Mouse (Mus musculus) T-helper 2 cell (primary cell): ENCODE data around the gene Phf21a.

Source experiments
- in situ Hi-C: fragments of 300-600 bp; cut with MboI, MseI; formaldehyde crosslinking; loops from one replicate; pipeline ENCODE4 v1.15.1; 2025; ENCODE audit warnings: high pct_unique_total_duplicates

Phf21a gene

DNA sequence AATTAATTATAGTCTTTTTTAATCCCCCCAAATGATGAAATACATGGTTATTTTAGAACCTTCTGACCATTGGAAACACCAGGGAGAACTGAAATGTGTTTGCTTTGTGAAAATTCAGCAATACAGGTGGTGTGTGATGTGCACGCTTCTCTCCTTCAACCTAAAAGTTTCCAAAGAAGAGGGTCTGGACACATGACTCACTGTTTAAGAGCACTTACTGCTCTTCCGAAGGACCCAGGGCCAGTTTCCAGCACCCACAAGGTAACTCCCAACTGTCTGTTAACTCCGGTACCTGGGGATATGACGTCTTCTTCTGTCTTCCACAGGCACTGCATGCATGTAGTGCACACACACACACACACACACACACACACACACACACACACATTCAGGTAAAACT, 82.1 kb downstream of the Phf21a start:
- in situ Hi-C loops: no loop called here

DNA sequence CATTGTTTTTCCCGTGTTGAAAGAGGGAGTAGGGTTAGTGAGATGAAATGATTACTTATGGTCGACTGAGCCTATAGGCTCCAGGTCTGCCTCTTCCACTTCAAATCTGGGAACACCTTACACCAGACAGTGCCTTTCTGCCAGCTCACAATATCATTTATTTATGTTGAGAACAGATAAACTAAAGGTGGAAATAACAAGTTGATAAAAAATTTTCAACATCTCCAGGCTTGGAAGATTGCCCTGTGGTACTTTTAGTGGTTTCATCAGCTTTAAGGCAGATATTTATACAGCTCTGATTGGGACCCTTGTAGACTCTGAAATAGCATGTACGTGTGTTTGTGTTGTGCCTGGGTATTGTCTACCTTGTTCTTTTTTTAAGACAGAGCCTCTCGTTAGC, 83.4 kb downstream of the Phf21a start:
- in situ Hi-C loops: no loop called here

DNA sequence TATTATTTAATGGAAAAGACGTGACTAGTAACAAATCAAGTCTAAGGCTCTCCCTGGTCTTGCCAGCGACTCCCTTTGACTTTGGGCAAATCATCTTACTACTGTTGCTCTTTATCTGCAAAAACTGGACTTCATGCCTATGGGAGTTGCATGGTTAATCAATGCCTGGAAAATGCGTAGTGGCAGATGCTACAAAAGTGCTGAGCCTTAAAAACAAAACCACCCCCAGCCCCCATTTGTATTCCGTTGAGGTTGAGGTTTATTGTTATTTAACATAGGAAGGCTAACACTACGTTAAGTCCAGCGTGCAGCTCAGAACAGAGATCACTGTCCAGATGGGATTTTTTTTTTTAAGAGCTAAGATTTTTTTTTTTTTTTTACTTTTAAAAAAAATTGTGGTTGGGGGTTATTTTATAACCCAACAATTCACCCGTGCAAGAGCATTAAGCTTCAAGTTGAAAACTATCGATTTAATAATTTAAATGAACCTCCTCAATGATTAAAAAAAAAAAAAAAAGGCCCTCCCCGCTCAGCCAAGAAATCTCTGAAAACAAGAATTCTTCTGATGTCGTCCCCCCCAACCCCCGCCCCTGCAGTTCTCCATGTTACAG, 89.3 kb downstream of the Phf21a start:
- in situ Hi-C loops: no loop called here

DNA sequence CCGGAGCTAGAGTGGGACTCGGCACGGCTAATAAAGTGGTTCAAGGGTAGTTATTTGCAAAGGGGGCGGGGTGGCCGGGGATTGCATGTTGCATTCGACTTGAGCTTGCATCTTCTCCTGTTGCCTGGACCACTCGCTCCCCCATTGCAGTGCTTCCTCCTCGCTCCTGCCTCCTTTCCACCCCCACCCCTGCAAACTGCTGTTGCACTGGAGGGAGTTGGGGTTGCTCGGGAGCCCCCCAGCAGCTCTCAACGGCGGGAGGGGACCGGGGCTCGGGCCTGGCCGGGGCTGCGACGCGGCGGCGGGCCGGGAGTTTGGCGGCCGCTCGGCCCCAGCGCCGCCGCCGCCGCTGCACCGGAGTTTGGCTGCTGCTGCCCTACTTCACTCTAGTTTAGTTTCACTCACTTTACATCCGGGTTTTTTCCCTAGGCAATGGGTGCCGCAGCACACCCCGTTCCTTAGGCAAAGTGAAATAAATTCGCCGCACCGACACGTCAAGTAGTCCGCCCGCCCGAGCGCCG, 90.1 kb downstream of the Phf21a start:
- in situ Hi-C loops: no loop called here

DNA sequence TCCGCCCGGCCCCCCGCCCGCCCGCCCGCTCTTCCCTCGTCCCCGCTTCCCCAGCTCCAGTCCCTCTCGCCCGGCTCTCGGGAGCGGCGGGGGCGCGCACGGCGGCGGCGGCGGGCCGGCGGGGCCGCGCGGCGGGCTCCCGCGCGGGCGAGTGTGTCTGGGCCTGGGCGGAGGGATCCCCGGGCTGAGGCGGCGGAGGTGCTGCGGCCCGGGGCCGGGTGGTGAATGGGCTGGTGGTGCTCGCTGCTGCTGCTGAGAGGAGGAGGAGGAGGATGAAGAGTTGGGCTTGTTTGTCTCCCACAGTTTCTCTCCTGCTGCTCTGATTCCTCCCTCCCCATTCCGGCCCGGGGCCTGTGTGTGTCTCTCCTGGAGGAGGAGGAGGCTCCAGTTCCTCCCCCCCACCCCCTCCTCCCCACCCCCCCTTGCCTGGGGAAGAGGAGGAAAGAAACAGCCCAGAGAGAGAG, 90.7 kb downstream of the Phf21a start:
- in situ Hi-C loops: no loop called here

DNA sequence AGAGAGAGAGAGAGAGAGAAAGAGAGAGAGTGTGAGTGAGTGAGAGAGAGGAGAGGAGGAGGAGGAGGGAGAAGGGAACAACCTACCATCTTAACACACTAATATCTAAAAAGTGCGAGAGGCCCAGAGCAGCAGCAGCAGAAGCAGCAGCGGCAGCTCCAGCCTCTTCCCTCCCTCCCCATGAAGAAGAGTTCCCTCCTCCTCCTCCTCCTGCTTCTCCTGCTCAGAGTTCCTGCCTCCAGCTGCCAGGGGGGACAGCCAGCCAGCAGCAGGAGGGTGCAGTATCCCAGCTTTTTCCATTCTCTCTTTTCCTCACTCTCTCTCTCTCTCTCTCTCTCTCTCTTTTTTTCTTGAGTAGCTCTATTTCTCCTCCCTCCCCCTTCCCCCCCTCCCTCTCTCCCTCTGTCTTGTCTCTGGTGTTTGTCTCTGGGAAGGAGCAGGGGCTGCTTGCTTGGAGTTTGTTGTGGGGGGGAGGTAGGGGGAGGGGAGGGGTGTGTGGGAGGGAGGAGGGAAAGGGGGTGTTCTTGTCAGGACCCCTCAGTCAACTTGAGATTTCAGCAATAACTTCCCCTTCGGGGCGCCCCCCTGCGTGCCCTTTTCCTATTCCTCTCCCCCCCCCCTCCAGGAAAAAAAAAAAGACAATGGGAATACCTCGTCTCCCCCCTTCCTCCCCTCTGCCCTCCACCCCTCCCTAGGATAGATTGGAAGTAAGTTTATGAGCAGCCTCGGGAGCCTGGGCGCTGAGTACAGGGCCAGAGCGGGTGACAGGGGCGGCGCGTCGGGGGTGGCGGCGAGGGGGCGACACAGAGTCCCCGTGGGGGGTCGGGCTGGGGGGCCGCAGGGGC, 91.4 kb downstream of the Phf21a start:
- in situ Hi-C loops: no loop called here

DNA sequence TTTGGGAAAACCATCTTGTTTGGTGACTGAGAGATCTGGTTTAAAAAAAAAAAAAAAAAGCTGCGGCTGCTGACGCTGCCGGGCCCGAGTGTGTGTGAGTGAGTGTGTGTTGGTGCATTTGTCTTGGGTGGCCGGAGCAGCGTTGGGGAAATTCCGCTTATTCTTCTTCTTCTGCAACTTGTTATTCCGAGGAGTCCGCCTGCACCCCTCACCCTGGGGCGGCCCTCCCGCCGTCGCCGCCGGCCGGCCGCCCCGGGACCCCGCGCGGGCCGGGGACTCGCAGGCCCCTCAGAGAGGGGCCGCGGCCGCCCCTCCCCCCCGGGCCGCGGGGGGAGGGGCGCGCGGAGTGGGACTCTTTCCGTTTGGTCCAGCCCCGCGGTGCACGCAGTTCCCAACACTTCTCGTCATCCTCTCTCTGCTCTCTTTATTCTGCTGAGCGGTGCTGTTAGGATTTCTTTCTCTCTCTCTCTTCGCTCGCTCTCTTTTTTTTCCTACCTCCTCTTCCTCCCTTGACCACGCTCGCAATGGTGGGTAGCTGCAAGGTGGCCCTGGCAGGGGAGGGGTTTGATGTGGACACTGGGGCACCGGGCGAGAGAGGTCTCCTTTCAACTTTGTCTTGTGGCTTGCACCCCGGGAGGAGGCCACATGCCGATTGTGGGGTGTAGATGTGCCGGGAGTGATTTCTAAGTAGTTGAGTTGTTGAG, 92.3 kb downstream of the Phf21a start:
- in situ Hi-C loops: no loop called here

DNA sequence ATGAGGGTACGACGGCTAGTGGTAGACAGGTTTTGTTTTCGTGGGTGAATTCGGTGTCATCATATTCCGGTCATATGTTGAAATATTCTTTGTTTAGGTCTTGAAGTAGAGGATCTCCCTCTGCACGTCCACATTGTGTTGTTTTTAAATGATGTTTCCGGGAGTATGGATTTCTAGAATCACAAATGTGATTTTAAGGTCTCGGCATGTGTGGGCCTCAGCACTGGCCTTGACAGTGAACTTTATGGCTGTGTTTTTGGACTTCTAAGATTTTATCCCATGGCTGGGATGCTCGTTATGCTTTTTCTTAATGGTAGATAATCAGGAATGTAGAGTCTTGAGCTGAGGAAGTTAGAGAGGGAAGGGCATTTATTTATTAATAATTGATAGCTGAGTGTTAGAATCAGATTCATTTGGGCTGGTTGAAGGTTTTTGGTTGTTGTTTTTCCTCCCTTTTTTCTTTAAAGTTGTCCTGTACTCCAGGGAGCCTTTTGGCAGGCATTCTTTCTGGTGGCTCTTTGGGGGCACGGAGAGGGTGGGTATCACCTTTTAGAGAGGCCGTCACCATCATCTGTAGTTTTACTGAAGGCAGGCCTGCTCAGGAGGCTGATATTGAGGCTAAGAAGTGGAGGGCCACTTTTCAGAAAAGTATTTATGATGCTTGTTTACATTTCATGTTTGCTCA, 93.0 kb downstream of the Phf21a start:
- in situ Hi-C loops: no loop called here

DNA sequence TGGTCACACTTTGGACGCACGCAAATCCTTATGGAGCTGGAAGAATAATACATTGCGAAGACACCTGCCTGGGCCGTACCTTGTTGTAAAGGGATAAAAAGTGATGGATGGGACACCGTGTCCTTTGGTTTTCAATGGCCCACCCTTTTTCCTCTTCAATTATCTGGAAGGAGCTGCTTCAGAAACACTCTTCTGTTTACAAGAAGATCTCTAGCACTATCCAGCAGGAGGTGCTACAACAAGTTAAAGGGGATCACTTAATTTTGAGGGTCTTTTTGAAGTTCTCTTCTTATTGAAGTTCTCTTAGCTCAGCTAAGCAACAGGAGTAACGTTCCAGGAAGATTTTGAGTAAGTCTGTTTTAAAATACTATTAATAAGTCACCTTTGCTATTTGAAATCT, 94.1 kb downstream of the Phf21a start:
- in situ Hi-C loops: no loop called here

DNA sequence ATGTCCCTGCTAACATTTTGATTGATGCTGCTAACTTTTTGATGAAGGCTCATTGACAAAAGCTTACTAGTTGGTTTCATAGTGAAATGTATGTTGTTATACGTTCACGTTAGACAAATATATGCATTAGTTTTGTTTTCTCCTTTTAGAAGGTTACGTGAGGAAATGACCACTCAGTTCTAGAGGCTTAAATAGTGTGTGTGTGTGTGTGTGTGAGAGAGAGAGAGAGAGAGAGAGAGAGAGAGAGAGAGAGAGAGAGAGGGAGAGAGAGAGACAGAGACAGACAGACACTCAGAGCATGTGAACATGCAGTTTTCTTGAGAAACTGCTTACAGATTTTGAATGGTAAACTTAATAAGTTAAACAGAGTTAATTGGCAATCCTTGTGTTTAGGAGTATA, 95.8 kb downstream of the Phf21a start:
- in situ Hi-C loops: no loop called here

DNA sequence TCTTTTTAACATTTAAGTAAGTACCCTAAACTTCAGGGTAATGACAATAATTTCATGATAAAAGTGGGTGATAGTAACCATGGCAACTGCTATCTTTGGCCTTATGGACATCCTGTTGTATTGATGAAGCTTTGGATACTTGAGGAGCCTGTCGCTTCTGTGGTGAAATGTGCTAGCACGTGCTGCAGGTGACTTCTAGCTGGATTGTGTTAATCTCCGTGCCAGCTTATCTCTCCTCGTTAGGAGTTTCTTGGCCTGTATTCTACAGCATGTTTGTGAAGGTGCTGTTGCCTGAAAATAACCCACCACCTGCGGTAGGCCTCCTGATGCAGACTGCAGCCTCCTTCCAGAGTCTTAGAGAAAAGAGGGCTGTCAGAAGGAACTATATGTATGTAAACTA, 98.0 kb downstream of the Phf21a start:
- in situ Hi-C loops: no loop called here

DNA sequence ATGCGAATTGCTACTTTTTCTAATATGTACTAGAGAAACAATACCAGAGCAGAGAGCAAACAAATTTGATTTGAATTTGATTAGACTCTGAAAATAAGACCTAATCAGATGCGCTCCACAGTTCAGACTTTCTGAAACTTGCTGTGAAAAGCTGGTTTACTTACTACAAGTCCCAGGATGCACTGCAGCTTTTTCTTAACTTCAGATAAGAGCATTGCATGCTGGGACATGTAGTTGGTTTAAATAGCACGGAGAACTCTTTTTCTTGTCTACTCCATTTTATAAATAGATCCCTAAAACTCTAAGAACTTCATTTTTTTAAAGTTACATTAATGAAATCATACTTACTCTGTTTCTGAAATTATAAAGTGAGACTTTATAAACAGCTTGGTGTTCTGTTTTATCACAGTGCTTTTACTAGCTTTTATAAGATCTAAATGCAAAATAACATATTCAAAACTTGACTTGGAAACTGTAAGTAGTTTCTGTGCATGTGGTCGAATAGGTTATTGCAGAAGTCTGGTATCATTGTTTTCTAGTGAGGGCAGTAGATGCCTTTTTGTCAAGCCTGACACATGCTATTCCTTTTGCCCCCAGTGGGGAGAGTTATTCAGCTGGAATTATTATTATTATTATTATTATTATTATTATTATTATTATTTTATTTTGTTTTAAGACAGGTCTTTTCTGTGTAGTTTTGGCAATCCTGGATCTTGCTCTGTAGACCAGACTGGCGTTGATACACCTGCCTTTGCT, 99.1 kb downstream of the Phf21a start:
- in situ Hi-C loops: no loop called here

DNA sequence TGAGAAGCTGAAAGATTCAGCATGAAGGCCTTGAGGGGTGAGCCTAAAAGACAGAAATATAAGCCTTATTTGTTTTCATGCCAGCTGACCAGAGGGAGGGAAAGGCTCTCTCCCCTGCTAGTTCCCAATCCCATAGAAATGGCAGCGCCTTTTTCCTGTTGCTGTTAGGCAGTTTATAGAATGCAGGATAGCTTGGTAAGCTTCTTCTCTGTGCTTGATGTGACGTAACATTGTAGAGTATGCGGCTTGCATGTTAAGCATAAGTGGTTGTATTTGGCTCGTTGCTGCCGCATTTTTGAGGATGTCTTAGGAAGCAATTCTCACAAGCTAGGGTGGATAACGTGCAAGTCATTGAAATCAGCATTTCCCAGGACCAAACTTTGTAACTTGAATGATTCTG, 105.2 kb downstream of the Phf21a start:
- in situ Hi-C loops: no loop called here

DNA sequence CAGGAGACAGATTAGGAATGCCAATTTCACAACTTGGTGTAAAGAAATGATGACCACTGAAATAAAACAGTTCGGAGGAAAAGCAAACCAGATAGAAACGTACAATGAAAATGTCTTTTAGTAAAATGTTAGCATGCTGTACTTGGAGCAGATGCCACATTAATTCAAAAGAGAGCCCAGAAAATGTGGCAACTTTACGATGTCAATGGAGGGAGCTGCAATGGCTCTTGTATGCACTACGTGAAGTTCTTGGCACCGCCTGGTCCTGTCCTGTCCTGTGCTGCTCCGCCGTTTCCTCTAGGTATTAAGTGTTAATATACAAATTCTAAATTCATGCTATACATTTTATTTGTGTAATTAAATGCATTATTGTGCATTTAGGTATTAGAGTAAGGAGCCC, 105.8 kb downstream of the Phf21a start:
- in situ Hi-C loops: no loop called here

DNA sequence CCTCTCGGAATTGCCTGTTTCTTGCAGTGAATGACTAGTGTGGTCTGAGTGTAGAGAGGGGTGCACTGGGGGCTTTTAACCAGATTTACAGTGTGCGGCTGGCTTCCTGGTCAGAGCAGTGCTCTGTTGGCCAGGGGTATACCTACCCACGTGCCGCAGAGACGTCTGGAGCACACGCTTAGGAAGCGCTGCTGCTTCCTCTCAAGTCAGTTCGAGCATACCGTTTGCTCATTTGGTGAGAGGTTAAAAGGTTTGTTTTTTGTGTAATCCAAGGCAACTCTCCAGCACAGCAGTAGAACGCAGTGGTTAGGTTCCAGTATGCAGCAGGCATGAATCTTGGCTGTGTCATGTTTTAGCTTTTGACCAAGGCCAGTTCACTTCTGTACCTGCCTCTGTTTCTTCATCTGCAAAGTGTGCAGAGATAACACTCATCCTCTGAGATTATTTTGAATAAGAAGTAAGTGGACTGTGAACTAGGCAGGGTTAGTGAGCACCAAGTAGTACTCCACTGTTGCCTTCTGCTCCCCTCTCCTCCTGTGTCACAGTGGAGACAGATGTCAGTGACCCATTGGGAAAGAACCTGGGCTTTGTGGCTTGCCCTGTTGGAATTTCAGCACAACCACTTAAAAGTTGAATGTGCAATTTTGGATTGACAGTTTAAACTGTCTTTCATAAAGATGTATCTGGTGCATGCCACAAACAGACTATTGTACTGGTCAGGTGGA, 106.8 kb downstream of the Phf21a start:
- in situ Hi-C loops: no loop called here

DNA sequence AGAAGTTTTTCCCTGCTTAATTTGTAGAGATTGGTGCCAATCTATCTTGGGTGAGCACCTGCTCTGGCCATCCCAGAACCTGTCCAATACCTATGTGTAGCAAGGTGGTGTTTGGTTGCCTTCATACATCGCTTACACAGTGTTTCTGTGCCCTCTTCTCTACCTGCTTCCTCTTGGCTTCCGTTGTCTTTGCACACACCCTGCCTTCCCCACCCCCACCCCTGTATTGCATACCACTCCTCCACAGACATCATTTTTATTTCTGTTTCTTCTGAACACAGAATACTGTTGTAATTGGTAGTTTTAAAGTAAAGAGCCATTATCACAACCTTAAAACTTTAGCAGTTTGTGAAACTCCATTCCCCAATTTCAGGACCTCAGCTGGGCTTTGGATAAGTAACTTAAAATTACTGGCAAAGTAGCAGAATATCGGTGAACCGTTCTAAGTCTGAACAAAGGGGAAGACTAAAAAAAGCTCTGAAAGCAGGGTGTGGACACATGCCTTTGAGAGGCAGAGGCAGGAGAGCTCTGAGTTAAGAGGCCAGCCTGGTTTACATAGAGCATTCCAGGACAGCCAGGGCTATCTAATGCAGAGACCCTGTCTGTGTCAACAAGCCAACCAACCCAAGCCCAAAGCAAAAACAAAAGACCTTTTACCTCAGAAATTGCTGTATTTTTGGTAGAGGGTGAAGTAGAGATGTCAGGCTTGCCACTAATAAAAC, 109.6 kb downstream of the Phf21a start:
- in situ Hi-C loops: no loop called here

DNA sequence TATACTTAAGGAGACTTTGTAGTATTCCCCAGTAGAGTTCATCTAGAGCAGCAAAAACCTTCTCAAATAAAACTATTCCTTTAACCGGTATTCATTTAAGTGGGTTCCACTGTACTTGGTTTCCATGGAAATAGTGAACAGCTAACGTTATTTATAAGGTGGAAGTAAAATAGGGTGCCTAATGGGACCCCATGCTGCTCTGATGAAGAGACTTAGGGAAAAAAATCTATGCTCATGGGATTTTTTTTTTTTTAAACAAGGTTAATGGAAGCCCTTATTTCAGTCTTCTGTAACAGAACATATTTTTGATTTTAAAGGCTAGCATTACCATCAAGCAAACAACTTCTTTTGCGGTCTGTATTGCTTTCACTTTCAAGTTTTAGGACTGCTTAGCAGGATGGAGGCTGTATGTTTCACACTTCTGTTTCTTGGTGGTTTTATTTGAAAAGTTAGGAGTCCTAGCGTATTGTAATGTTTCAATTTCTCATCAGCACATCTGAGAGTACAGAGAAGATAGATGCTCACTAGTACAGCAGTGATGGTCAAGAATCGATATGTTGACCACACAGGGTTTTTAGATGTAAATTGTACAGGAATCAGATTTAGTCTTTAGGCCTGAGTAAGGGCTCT, 112.2 kb downstream of the Phf21a start:
- in situ Hi-C loops: no loop called here

DNA sequence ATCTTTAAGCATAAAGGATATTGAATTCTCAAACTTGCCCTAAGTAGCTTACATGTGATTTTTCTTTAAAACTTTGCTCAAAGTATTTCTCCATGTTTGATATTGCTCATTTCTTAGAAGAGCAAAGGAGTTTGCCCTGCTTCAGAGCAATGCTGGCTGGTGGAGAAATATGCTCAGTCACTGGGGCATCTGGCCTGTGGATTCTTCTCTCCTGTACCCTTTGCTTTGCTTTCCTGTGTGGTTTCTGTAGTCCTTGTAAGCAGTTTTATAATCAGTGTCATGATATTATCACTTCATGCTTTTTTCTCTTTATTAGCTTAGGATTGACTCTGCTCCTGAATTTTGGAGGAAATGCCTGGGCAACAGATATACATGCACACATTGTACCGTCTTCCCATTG, 117.5 kb downstream of the Phf21a start:
- in situ Hi-C loops: no loop called here

DNA sequence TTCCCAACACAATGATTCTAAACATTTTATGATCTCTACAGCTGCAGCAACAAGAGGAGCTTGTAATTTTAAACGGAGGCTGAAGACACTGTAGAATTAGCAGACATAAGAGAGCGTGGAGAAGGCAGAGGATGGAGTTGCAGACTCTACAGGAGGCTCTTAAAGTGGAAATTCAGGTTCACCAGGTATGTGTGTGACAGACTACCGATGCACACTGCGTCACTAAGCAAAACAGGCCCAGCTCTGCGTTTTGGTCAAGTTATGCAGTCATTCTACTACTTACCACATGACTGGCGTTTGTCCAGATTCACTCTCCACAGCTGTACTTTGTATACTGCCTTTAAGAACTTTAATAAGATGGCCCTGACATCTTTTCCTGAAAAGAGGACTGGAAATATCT, 128.5 kb downstream of the Phf21a start:
- in situ Hi-C loops: no loop called here
